Mouse (Mus musculus) myocyte (in vitro differentiated cells): Measurements from ENCODE around the gene Ppp2r5e. TPM values are rescaled to one million over a fixed set of nuclear protein-coding genes. Genes with fewer than 3 reads are reported as not detected.

ENCODE experiments used
- H3K27me3 ChIP-seq: one replicate; pipeline ENCODE4 v1.6.1; 2011; ENCODE audit not compliant: control insufficient read depth, insufficient read depth, insufficient read length
- H3K36me3 ChIP-seq: one replicate; pipeline ENCODE4 v1.6.1; 2011; ENCODE audit not compliant: control insufficient read depth, insufficient read depth
- H3K4me2 ChIP-seq: one replicate; pipeline ENCODE4 v1.6.1; 2011; ENCODE audit warnings: low read depth, control low read depth
- H3K4me3 ChIP-seq: one replicate; pipeline ENCODE4 v1.5.1; 2011; ENCODE audit warnings: mild to moderate bottlenecking, control low read depth, moderate library complexity
- H3K79me2 ChIP-seq: one replicate; pipeline ENCODE4 v1.6.1; 2011; ENCODE audit not compliant: control insufficient read depth, insufficient read depth
- H3ac ChIP-seq: one replicate; pipeline ENCODE4 v1.6.1; 2011; ENCODE audit not compliant: control insufficient read depth, insufficient read length
- CEBPB ChIP-seq: IDR thresholded peaks from 2 replicates; pipeline ENCODE4 v1.6.1; 2011; ENCODE audit warnings: mild to moderate bottlenecking, moderate library complexity; ENCODE audit not compliant: poor library complexity, insufficient read depth, severe bottlenecking
- E2F4 ChIP-seq: IDR thresholded peaks from one replicate; pipeline ENCODE4 v1.6.1; 2011; ENCODE audit warnings: mild to moderate bottlenecking, control low read depth, moderate library complexity; ENCODE audit not compliant: insufficient read depth
- MAX ChIP-seq: IDR thresholded peaks from one replicate; pipeline ENCODE4 v1.6.1; 2011; ENCODE audit warnings: low read depth, mild to moderate bottlenecking, control low read depth
- MYOD1 ChIP-seq, 3 experiments: IDR thresholded peaks; one replicate each; pipeline ENCODE4 v1.6.1; 2011; ENCODE audit warnings: control low read depth in 2 of 3, low read depth in 2 of 3, mild to moderate bottlenecking in 2 of 3, moderate library complexity in 1 of 3; ENCODE audit not compliant: insufficient read length in 2 of 3, control insufficient read depth in 1 of 3
- MYOG ChIP-seq, 3 experiments: IDR thresholded peaks; one replicate each; pipeline ENCODE4 v1.6.1; 2011; ENCODE audit warnings: control low read depth in 2 of 3, low read depth in 2 of 3, mild to moderate bottlenecking in 2 of 3; ENCODE audit not compliant: insufficient read length in 2 of 3, control insufficient read depth in 1 of 3, insufficient read depth in 1 of 3
- POLR2A ChIP-seq: IDR thresholded peaks from one replicate; pipeline ENCODE4 v1.6.1; 2011; ENCODE audit warnings: low read depth, mild to moderate bottlenecking, control low read depth, moderate library complexity; ENCODE audit not compliant: insufficient read length
- POLR2AphosphoS2 ChIP-seq: IDR thresholded peaks from one replicate; pipeline ENCODE4 v1.6.1; 2011; ENCODE audit warnings: low read depth, control low read depth; ENCODE audit not compliant: insufficient read length
- REST ChIP-seq: IDR thresholded peaks from one replicate; pipeline ENCODE4 v1.6.1; 2011; ENCODE audit warnings: mild to moderate bottlenecking, control low read depth, moderate library complexity; ENCODE audit not compliant: insufficient read depth, insufficient read length
- SRF ChIP-seq: IDR thresholded peaks from one replicate; pipeline ENCODE4 v1.6.1; 2011; ENCODE audit warnings: low read depth; ENCODE audit not compliant: control insufficient read depth, insufficient read length
- TCF12 ChIP-seq: IDR thresholded peaks from one replicate; pipeline ENCODE4 v1.6.1; 2011; ENCODE audit warnings: mild to moderate bottlenecking, control low read depth; ENCODE audit not compliant: poor library complexity, insufficient read depth, severe bottlenecking
- TCF3 ChIP-seq: IDR thresholded peaks from one replicate; pipeline ENCODE4 v1.6.1; 2011; ENCODE audit warnings: low read depth, control low read depth; ENCODE audit not compliant: insufficient read length
- USF1 ChIP-seq: IDR thresholded peaks from one replicate; pipeline ENCODE4 v1.6.1; 2011; ENCODE audit warnings: low read depth, mild to moderate bottlenecking, control low read depth, moderate library complexity
- polyA plus RNA-seq: library from polyadenylated mRNA; unstranded; fragments of >200 nt; fragmentation: generic; extraction: Trizol; gene quantifications from one replicate; pipeline ENCODE4 v1.2.1, GENCODE M21; 2012; ENCODE audit warnings: missing spikeins

The Ppp2r5e gene
- polyA plus RNA-seq, 1 experiment, result 15.4 TPM

GRCm38 (mm10) chr12:75467127-75467526 is 128.9 kb downstream of the Ppp2r5e start:
- H3K27me3 ChIP-seq, result no peaks in the 10 kb centered on the region
- H3ac ChIP-seq, result no peak overlapping the region
- no peak overlapping the region for H3K4me2 ChIP-seq
- no peaks in the 10 kb centered on the region for H3K79me2 ChIP-seq
- H3K36me3 ChIP-seq, result peaks cover 29% of the 10 kb centered on the region
- H3K4me3 ChIP-seq, result no peak overlapping the region
- TF ChIP-seq REST (no peak), USF1 (no peak), E2F4 (no peak)

- H3K4me3 ChIP-seq, result no peak overlapping the region
- no peak overlapping the region for H3K4me2 ChIP-seq
- TF ChIP-seq E2F4, result no peak
- no peak for TF ChIP-seq POLR2AphosphoS2
- no peak for TF ChIP-seq CEBPB
- TF ChIP-seq REST, result no peak
- TF ChIP-seq TCF12, result no peak
- TF ChIP-seq POLR2A, result no peak
- no peak for TF ChIP-seq MYOD1 (IDR thresholded peaks at IDR 0.05; ENCODE audit: control insufficient read depth in 1 of 3, insufficient read length in 2 of 3, low read depth in 2 of 3)
- TF ChIP-seq USF1, result no peak
- no peak for TF ChIP-seq TCF3
- TF ChIP-seq SRF, result no peak
- TF ChIP-seq MAX, result no peak
- TF ChIP-seq MYOG (IDR thresholded peaks at IDR 0.05; ENCODE audit: control insufficient read depth in 1 of 3, insufficient read depth in 1 of 3, insufficient read length in 2 of 3, low read depth in 2 of 3), result no peak
- H3K36me3 ChIP-seq, result peaks cover 31% of the 10 kb centered on the region
- no peak overlapping the region for H3ac ChIP-seq
- H3K27me3 ChIP-seq, result no peaks in the 10 kb centered on the region
- H3K79me2 ChIP-seq, result no peaks in the 10 kb centered on the region
Observed at GRCm38 (mm10) chr12:75466206-75466605, 129.8 kb downstream of the Ppp2r5e start.

GRCm38 (mm10) chr12:75464016-75464769 is 131.9 kb downstream of the Ppp2r5e start:
- Histone ChIP-seq H3K4me2 (no peak overlapping the region), H3K36me3 (peaks cover 31% of the 10 kb centered on the region), H3K27me3 (no peaks in the 10 kb centered on the region), H3K79me2 (no peaks in the 10 kb centered on the region), H3ac (no peak overlapping the region), H3K4me3 (no peak overlapping the region)
- TF ChIP-seq SRF (no peak), POLR2AphosphoS2 (no peak), REST (no peak), TCF3 (no peak), E2F4 (no peak), POLR2A (no peak), USF1 (no peak), TCF12 (no peak), MYOD1 (IDR thresholded peaks at IDR 0.05; ENCODE audit: control insufficient read depth in 1 of 3, insufficient read length in 2 of 3, low read depth in 2 of 3) (no peak), MYOG (IDR thresholded peaks at IDR 0.05; ENCODE audit: control insufficient read depth in 1 of 3, insufficient read depth in 1 of 3, insufficient read length in 2 of 3, low read depth in 2 of 3) (no peak), MAX (no peak), CEBPB (no peak)

- TF ChIP-seq SRF (no peak), MYOG (IDR thresholded peaks at IDR 0.05; ENCODE audit: control insufficient read depth in 1 of 3, insufficient read depth in 1 of 3, insufficient read length in 2 of 3, low read depth in 2 of 3) (no peak), CEBPB (no peak), E2F4 (no peak), MYOD1 (IDR thresholded peaks at IDR 0.05; ENCODE audit: control insufficient read depth in 1 of 3, insufficient read length in 2 of 3, low read depth in 2 of 3) (no peak), POLR2AphosphoS2 (no peak), POLR2A (no peak), MAX (no peak), TCF12 (no peak), TCF3 (no peak), USF1 (no peak), REST (no peak)
- Histone ChIP-seq H3K36me3 (peaks cover 17% of the 10 kb centered on the region), H3K4me2 (no peak overlapping the region), H3K27me3 (no peaks in the 10 kb centered on the region), H3ac (no peak overlapping the region), H3K79me2 (no peaks in the 10 kb centered on the region), H3K4me3 (no peak overlapping the region)
Observed at GRCm38 (mm10) chr12:75460561-75460960, 135.5 kb downstream of the Ppp2r5e start.

- Histone ChIP-seq H3K79me2 (no peaks in the 10 kb centered on the region), H3K27me3 (no peaks in the 10 kb centered on the region), H3K36me3 (peaks cover 12% of the 10 kb centered on the region), H3K4me3 (no peak overlapping the region), H3ac (no peak overlapping the region), H3K4me2 (no peak overlapping the region)
- TF ChIP-seq MYOG (IDR thresholded peaks at IDR 0.05; ENCODE audit: control insufficient read depth in 1 of 3, insufficient read depth in 1 of 3, insufficient read length in 2 of 3, low read depth in 2 of 3) (no peak), USF1 (no peak), REST (no peak), CEBPB (no peak), E2F4 (no peak)
Observed at GRCm38 (mm10) chr12:75459656-75460055, 136.4 kb downstream of the Ppp2r5e start.
